Mouse (Mus musculus) adrenal gland, adult 18-20 months (tissue): ENCODE results near the gene Cfl2. TPM values are rescaled to one million over a fixed set of nuclear protein-coding genes. Genes with fewer than 3 reads are reported as not detected.
"Not testable (repeated sequence)": the region's sequence is repeated elsewhere in the genome, so short reads cannot be mapped to it uniquely, and the experiment has no call there.

Experiments used
- DNase-seq, 2 experiments: peaks; one replicate each; pipeline ENCODE4 v3.0.0; 2021 to 2022; ENCODE audit warnings: low spot score in 2 of 2
- long read RNA-seq, 2 experiments: library from polyadenylated mRNA; stranded (forward); transcript quantifications; one replicate each; pipeline ENCODE4 v2.0.0; 2021
- total RNA-seq, 2 experiments: library from RNA; stranded (reverse); gene quantifications; 1 replicate in 1 of 2; 2 replicates in 1 of 2; pipeline ENCODE4 v1.2.3; 2021

The Cfl2 gene
- total RNA-seq, result 100 to 1,000 TPM; 121 to 137 TPM
- long read RNA-seq, experiment 1, transcript Cfl2-203 (4 exons, 1,128 nt), result minor isoform, 13 of 75 reads
- long read RNA-seq, experiment 1, transcript Cfl2-201 (4 exons, 2,940 nt), result major isoform, 54 of 75 reads
- long read RNA-seq, experiment 1, partial matches to known transcripts, result 0 of 75 reads
- long read RNA-seq, experiment 1, other reads (novel, unspliced or antisense), result 6 of 75 reads
- long read RNA-seq, experiment 2, transcript Cfl2-206 (4 exons, 2,726 nt), result minor isoform, 14 of 258 reads
- long read RNA-seq, experiment 2, transcript Cfl2-201 (4 exons, 2,940 nt), result major isoform, 154 of 258 reads
- long read RNA-seq, experiment 2, transcript Cfl2-203 (4 exons, 1,128 nt), result minor isoform, 56 of 258 reads
- long read RNA-seq, experiment 2, partial matches to known transcripts, result 8 of 258 reads
- long read RNA-seq, experiment 2, other reads (novel, unspliced or antisense), result 23 of 258 reads

DNA sequence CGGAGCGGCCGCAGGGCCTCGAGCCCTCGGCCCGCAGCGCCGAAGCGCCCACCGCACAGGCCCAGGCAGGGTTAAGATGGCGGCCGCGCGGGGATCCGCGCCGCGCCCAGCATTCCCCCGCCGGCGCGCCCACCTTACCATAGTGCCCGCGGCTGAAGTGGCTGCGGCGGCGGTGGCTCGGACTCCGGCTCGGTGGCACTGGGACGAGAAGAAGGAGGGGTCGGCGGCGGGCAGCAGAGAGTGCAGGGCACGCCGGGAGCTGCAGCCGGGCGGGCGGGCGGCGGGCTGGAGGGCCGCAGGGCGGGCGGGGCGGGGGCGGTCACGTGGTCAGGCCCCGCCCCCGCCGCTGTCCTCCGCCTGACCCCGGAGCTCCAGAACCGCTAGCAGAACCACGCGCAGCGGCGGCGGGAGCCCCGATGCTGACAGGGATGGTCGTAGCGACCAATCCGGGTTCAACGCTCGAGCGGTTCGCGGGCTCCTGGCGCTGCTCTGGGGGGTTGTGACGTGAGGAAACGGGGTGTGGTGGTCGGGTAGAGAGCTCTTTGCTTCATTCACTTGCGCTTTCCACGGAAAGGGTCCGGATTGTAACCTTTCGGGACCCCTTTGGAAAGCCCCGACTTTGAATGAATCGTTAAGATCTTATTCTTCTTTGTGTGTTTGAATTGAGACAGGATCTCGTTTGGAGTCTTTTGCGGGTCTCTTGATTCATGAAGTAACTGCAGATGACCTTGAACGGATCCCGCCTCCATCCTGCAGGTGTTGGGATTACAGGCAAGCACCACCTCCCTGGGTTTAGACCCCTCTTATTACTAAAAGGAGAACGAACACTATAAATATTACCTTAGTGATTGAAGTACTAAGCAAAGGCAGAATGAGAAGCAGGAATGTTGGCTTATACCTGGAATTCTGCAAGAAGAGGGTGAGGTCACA is at the start of gene Cfl2:
TSS of gene Cfl2 (minus strand) at position 272 of the 930 bp plus-strand sequence.
- DNase-seq, result peak; percentile 79 to 83

DNA sequence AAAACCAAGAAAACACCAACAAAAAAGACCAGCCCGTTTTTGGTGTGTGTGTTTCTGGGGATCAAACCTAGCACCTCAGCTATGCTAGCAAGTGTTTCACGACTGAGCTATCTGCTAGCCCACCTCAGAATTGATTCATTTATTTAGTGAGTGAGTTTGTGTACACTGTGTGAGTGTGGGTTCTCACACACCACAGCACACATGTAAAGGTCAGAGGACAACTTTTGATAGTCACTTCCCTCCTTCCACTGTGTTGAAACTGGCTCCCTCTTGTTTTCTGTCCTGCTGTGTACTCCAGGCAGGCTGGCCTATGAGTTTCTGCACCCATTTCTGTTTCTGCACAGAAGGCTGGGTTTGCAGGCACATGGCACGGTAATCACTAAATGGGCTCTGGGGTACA is 47.7 kb upstream of the Cfl2 start:
- no peak for DNase-seq

DNA sequence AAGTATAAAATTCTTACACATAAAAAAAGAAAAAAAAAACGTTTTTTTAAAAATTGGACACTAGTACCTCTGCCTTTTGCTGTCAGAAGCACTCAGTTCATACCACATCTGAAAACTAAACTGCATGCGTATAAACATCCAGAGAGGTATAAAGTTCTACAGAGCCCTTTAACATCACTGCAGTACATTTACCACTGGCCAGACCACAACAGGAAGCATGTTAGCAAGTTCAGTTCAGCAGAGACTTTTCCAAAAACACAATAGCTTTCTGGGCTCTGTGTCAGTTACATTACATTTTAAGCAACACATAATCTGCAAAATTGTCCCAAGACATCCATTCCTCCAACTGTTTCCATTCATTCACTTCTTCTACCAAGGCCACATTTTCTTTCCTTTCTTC is 29.9 kb upstream of the Cfl2 start:
- not testable (repeated sequence) for DNase-seq

- no peak for DNase-seq
These were observed 27.7 kb upstream of the Cfl2 start for GRCm38 (mm10) chr12:54890426-54890825.

GRCm38 (mm10) chr12:54887580-54888127 is 25.0 kb upstream of the Cfl2 start:
- no peak for DNase-seq

GRCm38 (mm10) chr12:54879630-54880029 is 17.0 kb upstream of the Cfl2 start:
- DNase-seq, result peak; percentile 51 to 65

DNA sequence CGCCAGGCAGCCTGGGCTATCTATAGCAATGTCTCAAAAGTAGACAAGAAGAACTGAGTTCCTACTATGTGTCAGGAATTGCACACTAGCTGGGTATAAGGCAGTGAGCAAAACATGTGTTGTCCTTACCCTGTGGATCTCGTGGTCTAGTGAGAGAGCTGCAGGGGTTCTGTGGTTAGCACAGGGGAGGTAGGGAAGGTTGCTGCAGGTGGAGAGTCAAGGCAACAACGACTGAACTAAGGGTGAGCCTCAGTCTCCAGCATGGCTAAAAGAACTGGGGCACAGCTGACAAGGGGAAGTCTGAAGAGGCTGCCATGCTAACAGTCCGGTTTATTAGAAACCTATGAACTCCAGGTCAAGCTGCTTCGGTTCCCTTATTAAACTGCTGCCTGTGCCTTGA is 16.5 kb upstream of the Cfl2 start:
- no peak for DNase-seq

DNA sequence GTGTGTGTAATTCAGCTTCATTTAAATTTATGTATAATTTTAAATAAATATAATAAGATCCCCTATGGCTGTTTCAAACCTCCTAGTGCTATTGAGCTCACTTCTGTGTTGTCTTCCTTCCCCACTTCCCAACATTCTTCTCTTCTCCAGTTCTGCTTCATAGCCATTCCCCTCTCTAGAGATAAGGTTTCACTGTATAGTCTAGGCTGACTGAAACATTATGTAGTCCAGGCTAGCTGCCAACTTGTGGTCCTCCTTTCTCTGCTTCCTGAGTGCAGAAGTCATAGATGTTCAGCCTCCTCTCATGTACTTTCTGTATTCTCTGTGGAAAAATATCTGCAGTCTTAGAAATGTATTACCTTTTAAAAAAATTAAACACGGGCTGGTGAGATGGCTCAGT is 15.2 kb upstream of the Cfl2 start:
- no peak for DNase-seq

- no peak for DNase-seq
These were observed 14.2 kb upstream of the Cfl2 start for GRCm38 (mm10) chr12:54876879-54877278.

DNA sequence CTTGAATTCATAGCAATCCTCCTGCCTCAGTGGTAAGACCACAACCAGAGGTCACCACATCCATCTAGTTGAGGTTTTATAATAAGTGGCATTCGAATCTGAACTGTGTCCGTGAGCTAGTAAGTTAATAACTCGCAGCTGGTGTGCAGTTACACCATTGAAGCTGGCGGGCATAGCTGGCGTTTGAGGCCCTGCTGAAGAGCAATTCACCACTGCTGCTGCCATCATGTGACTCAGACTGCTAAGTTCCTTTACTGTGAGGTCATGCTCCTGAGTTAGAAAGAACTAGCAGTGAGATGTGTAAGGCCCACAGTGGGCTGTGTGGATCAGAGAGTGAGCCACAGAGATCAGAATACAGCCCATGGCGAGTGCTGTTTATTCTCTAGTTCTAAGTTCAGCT is 12.0 kb upstream of the Cfl2 start:
- DNase-seq, result no peak

DNA sequence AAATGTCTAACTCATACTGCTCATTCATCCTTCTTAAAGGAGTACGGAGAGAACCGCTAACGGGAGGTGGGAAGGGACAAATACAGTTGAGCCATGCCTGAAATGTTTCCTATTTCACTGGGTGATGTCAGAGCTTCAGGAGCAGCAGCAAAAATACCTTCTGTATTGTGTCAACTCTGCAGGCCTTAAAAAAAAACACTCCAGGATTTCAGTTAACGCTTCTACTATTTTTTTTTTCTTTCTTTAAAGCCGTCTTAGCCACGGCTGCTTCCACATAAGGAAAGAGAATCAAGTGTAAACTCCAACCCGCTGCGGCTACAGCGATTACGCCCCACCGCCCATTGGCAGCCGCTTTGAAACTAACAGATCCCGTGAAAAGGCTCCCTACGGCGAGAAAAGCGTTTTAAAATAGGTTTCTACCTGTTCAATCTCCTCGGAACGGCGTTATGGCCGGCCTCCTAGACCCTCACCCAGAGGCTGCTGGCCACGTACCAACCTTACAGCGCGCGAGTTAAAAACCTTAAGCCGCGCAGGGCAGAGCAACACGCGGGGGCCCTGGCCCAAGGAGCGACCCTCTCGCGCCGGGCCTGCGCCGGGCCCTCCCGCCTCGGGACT is 579 bp downstream of the Cfl2 start:
- DNase-seq, result no peak

GRCm38 (mm10) chr12:54859531-54859930 is 3.1 kb downstream of the Cfl2 start:
- DNase-seq, result no peak

- DNase-seq, result no peak
These were observed 12.1 kb downstream of the Cfl2 start for GRCm38 (mm10) chr12:54850551-54850950.

GRCm38 (mm10) chr12:54844415-54844814 is 18.3 kb downstream of the Cfl2 start:
- DNase-seq, result no peak

- no peak for DNase-seq
These were observed 21.1 kb downstream of the Cfl2 start for GRCm38 (mm10) chr12:54841576-54841975.

DNA sequence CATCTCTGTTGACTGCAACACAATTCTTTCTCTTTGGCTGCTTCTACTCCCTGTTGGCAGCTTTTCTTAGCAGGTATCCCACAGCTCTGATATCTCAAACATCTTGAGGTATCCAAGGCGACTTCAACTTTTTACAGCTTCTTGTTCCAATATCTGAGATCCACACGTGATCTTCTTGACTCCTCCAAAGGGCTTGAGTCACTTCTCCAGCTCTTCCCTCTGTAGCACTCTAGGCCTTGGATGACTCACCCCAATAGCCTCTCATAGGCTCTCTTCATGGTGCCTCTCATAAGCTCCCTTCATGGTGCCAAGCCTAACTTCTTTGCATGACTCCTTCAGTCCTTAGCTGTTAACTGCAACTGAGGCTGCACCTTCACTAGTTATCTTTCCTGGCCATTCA is 22.9 kb downstream of the Cfl2 start:
- no peak for DNase-seq

DNA sequence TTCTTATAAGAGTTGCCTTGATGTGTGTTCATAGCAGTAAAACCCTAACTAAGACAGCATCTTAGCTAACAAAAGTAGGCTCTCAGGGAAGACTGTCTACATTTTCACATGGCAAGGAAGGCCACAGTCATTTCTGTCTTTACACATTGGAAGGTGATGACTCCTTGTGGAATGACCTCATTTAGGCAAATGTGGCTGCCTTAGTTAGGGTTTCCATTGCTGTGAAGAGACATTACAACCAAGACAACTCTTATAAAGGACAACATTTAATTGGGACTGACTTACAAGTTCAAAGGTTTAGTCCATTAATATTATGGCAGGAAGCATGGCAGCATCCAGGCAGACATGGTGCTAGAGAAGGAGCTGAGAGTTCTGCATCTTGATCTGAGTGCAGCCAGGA is 23.7 kb downstream of the Cfl2 start:
- DNase-seq, result no peak

DNA sequence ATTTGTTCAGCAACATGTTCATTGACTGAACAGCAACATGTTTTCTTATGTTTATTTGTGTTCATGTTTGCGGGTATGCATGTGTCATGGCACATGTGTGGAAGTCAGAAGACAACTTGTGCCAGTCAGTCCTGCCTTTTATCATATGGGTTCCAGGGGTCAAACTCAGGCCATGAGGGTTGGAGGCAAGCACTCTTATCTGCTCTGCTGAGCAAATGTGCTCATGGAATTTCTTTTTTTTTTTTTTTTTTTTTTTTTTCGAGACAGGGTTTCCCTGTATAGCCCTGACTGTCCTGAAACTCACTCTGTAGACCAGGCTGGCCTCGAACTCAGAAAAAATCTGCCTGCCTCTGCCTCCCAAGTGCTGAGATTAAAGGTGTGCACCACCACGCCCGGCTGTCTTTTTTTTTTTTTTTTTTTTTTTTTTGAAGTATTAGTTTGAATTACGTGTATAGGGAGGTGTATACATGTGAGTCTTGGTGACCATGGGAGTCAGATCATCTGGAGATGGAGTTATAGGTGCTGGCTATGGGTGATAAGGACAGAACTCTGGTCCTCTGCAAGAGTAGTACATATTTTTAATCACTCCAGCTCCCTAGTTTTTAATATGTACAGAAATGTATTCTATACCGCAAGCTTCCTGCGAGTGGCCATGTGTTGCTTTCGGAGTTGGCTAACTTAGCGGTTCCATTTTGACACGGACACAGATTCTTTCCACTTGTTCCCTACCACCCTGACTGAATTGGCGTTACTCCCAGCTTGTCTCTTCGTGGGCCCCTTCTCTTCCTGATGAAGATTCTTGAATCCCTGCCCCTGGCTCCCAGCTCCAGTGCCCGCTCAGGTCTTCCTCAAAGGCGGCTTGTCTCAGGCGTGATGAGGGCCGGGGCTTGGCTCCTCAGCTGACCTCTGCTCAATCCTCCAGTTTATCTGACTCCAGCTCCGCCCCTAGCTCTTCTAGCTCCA is 26.8 kb downstream of the Cfl2 start:
- DNase-seq, result no peak

GRCm38 (mm10) chr12:54834925-54835447 is 27.7 kb downstream of the Cfl2 start:
- DNase-seq, result peak; percentile 63 to 67
